ENCODE assay signal across 13 mouse cellular contexts in the genomic region with DNA sequence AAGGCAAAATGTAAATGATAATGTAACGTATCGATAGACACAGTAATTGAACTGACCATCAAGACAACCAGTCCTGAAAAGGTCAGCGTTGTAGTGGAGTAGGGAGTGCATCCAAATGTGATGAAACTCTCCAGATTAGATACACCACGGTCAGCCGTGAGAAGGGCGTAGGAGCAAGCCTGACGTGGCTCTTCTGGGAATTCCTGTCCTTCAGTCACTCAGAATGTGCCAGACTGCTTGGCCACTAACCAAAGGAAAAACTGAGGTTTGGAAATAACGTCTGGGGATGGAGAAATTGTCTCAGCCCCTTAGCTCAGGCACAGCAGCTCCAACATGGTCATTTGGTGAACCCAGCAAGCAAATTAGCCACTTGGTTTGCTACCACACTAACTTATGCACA.
DNase-seq lines count a peak whose midpoint lies in the region.
"Had no signal": no experiment of that assay in that cellular context is flagged by ENCODE, and none has a peak within 500 bp of the region (broad histone marks: within the 10 kb centered on the region; RNA-seq: fewer than 3 reads in every experiment).

No protein-coding gene starts in this region.

- peak; percentile 14 for DNase-seq in gastrocnemius, adult 18-20 months (ENCODE audit: low spot score)
- no peak for DNase-seq in gastrocnemius, postnatal 10 days
- DNase-seq in lung, postnatal 36 days: peak; percentile 15
- DNase-seq in lung, postnatal 10 days: no peak
- peak; percentile 19 for DNase-seq in fibroblast of lung, adult 2 months (ENCODE audit: low read depth)
- peak; percentile 30 for DNase-seq in skeletal muscle tissue, adult 2 months (ENCODE audit: low read depth, low spot score)
- no peak for DNase-seq in urinary bladder, postnatal 4 days (ENCODE audit: low spot score in 2 of 2)
- DNase-seq in c-Kit-positive CD71-positive TER-119-positive erythroid progenitor cells, embryonic 14.5 days (ENCODE audit: low spot score): no peak
- DNase-seq: cerebellum, adult 8-10 months; gastrocnemius, postnatal 14 days; kidney, adult 2 months; liver, postnatal 0 days; thymus, adult 2 months had no signal

Comparison
In these comparisons a context has a peak if more than half of its experiments do, and no peak if none do; other contexts are left out.
1. DNase-seq: peak in gastrocnemius, adult 18-20 months (single experiment), lung, postnatal 36 days (single experiment), fibroblast of lung, adult 2 months (single experiment) and skeletal muscle tissue, adult 2 months (single experiment); none in gastrocnemius, postnatal 10 days (single experiment), lung, postnatal 10 days (single experiment), urinary bladder, postnatal 4 days (0 of 2) and c-Kit-positive CD71-positive TER-119-positive erythroid progenitor cells, embryonic 14.5 days (single experiment).